Mouse (Mus musculus): ENCODE results near the gene Fastk.

The Fastk gene

DNA sequence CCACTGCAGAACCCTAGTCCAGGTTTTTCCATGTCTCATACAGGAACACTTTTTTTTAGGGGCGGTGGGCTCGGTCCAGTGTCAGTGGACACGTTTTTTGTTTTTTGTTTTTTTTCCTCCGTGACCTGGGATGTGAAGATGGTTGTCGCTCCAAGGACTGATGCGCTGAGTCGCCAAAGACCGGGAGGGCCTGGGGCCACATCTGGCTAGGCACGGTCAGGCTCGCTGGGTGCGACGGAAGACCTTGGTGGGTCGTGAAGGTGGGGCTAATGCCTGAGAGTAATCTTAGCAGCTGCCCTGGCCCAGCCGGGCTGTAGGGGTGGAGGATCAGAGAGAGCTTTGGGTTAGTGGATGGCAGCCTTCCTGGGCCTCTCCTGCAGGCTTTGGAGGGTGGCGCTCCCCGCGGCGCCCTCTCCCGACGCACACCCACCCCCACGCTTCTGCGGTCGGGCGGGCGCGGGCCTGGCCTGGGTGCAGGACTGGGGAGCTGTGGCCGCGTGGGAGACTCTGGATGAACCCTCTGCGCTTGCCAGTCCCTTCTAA is 7.7 kb upstream of the Fastk start:
- DNase-seq (ENCODE audit: low read depth, low spot score), result no peak

GRCm38 (mm10) chr5:24452030-24452690 is 7.1 kb upstream of the Fastk start, which contains the start of gene Agap3:
Agap3 (plus strand) TSS chr5:24452177.
- DNase-seq (ENCODE audit: low read depth, low spot score), result no peak

DNA sequence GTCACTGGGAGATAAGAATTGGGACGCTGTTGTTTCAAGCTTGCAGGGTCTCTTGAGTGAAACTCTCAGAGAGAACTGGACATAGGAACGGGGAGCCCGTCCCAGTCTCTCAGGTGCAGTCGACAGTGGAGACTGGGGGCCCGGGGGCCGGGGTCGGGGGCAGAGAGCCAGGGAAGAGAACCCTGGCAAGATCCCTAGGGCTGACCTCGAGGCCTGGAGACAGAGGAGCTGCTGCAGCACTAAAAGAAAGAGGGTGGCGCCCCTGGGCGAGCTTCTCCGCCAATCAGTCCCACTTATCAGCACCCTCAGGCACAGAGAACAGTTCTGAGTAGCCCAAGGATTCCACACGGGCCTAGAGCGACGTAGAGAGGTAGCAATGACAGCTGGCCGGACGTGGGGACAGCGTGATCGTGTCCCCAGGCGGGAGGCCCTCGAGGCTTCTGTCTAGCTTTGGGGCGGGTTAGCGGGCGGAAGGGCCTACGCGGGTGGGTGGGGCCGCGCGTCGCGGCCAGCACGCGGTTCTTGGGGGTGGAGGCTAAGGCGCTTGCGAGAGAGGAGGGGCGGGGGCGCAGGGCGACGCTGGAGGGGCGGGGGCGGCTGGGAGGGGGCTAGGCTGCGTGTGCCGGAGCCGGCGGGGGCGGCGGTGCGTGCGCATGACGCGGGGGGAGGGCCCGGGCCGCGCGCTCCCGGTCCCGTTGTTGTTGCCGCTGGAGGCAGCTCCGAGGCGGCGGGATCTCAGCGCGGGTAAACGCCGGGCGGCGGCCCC is 6.4 kb upstream of the Fastk start:
- peak; percentile 73 for DNase-seq (ENCODE audit: low read depth, low spot score)

DNA sequence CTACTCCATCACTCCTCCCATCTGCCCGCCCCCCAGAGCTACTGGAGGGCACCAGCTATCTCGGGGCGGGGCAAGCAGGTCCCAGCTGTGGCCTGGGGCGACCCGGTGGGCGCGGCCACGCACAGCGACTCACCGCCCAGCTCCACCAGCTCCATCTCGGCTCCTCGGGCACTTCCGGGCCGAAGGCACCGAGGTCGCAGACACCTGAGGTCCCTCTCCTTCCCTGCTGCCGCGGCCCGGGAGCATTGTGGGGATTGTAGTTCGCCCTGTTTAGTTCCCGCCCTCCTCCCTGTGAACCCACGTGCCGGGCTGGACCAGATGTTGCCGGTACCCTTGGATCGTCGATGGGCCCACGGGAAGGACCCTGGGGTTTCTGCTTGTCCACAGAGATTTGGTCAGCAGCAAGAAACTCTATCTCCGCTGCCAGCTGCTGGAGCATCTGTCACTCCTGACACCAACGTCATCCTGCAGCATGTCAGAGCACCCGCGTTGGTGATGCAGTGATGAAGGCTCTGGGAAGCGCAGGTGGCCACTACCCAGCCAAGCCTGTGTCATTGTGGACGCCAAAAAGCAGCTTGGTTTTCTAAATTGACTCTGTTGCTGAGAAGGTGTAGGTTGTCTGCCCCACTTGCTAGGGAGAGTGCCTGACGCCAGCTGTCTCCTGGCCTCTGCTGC is 2.7 kb upstream of the Fastk start, which contains the start of gene Tmub1:
Gene Tmub1 (minus strand): TSS at position 231 of the 675 bp plus-strand sequence.
- DNase-seq (ENCODE audit: low read depth, low spot score), result no peak

GRCm38 (mm10) chr5:24446630-24447029 is 1.5 kb upstream of the Fastk start:
- no peak for DNase-seq (ENCODE audit: low read depth, low spot score)

DNA sequence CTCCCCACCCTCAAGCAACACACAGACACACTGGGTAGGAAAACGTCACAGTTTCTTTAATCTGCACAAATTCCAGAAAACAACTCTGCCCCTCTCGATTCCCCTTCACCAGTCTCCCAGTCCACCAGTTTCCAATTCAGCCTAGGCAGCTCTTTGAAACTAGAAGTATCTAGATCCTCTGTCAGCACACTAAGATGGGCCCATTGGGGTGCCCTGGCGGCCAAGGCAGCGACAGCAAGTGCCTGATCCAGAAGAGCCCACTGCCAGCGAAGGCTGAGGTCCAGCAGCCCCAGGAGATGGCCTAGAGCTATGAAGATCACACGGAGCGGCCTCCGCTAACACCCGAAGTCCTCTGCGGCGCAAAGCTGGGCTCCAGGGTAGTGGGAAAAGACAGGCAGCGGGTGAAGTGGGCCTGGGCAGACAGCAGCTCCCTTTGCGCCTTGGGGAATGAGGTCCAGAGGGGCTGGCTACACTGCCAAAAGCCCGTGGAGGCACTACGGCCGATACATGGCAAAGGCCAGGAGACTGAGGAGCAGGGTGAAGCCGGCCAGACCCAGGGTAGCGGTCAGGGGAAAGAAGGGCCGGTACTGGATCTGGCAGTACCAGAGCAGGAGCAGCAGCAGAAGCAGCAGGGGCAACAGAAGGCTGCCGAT is 467 bp upstream of the Fastk start:
- DNase-seq (ENCODE audit: low read depth, low spot score), result no peak

DNA sequence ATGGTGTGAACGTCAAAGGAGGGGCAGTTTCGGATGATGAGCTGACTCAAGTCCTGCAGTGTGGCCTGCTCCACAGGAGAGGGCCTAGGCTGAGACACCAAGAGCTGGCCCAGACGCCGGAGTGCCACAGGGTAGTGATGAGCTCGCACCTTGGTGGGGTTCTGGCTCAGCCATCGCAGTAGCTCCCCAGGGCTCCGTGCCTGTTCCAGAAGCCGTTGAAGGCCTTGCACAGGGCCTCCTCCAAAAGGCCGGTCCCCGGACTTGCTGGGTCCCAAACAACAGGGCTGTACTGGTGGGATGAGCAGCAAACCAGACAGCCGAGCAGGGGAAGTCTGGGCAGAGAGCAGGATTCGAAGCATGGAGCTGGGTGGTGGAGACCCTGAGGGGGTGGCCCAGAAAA is 1.2 kb downstream of the Fastk start:
- DNase-seq (ENCODE audit: low read depth, low spot score), result no peak

- no peak for DNase-seq (ENCODE audit: low read depth, low spot score)
Measured at GRCm38 (mm10) chr5:24443204-24443603, 1.9 kb downstream of the Fastk start.

GRCm38 (mm10) chr5:24442029-24442428 is 3.1 kb downstream of the Fastk start:
- no peak for DNase-seq (ENCODE audit: low read depth, low spot score)

GRCm38 (mm10) chr5:24441187-24441586 is 3.9 kb downstream of the Fastk start:
- DNase-seq (ENCODE audit: low read depth, low spot score), result no peak

- DNase-seq (ENCODE audit: low read depth, low spot score), result no peak
Measured at GRCm38 (mm10) chr5:24433993-24434392, 11.1 kb downstream of the Fastk start.

GRCm38 (mm10) chr5:24428596-24428995 is 16.5 kb downstream of the Fastk start:
- no peak for DNase-seq (ENCODE audit: low read depth, low spot score)

GRCm38 (mm10) chr5:24427981-24428402 is 17.1 kb downstream of the Fastk start:
- DNase-seq (ENCODE audit: low read depth, low spot score), result no peak

DNA sequence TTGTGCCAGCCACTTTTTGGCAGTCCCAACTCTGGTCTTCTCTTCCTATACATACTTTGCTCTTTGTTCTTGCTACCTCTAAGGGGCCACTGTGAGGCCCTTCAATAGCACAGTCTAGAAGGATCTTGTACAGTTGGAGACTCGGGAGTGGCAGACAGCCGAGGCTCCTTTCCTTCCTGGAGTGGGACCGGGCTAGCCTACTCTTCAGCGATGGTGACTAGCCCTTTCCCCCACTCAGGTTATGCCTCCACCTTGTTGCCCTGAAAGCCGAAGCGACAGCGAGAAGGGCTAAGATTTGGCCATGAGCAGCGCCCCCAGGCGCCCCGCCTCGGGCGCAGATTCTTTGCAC is 17.8 kb downstream of the Fastk start:
- DNase-seq (ENCODE audit: low read depth, low spot score), result no peak

- DNase-seq (ENCODE audit: low read depth, low spot score), result no peak
Measured at GRCm38 (mm10) chr5:24426556-24427284, 18.4 kb downstream of the Fastk start.

DNA sequence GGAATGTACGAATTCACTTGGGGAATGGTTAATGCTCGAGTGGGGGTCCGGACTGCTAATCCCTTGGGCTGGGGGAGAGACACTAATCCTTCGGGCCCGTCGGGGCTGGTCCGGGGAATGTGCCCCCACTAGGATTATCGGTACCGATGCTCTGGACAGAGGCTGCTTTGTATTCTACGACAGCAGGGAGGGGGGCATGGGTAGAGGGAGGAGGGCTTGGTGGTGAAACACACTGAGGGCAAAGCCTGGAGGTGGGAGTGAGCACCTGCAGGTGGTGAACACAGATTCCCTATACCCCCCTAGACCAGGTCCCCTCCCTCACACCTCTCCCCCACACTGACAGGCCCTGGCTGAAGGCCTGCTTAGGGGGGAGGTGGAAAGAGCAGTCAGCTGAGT is 19.1 kb downstream of the Fastk start:
- DNase-seq (ENCODE audit: low read depth, low spot score), result no peak

DNA sequence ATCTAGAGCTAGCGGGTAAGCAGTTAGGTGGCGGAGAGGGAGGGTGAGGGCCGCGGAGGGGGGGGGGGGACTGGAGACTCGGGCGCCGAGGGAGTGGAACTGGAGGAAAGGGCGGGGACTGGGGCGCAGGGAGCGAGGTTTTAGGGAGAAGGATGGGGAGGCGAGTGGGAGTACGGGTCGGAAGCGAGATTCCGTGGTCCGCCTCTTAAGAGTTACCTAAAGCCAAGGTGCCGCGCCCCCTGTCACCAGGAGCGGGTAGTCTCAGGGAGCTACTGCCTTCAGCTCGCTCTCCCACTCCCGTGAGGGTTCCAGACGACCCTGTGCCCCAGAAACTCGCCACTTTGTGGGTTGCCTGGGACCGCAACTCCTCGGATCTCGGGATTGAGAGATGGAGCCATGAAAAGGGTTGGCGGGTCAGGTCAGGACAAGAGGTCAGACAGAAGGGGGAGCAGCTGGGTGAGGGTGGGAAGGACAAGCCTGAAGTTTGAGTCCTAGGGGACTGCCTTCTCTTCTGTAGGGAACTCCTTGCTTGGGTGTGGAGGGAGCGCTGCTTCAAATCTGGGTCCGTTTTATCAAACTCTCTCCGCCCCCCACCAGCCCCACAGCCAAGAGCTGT is 19.6 kb downstream of the Fastk start:
- peak; percentile 40 for DNase-seq (ENCODE audit: low read depth, low spot score)

DNA sequence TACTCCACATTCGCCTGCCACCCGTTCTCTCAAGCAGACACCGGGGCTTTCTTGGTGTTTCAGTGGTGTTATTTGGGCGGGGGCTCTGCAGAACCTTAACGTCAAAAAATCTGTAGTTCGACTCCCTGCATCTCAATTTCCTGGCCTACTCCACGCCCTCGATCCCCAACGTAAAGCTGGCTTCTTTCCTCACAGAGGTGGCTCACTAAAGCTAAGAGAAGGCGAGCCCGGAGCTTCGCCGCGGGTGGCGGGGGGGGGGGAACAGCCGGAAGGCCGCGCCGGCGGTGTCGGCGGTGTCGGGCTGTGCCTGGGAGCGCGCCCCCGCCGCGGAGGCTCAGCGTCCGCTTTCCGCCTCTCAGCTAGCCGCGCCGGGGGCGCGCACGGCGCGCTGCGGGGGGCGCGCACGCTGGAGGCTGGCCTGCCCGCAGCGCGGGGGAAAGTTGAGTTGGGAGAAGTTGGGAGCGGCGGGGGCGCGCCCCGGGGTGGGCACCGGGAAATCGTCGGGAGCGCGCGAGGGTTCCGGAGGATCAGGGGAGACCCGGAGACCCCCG is 20.2 kb downstream of the Fastk start:
- DNase-seq (ENCODE audit: low read depth, low spot score), result peak; percentile 81

GRCm38 (mm10) chr5:24424004-24424781 is 20.9 kb downstream of the Fastk start:
- DNase-seq (ENCODE audit: low read depth, low spot score), result no peak
